Mouse (Mus musculus) limb, embryonic 15.5 days (tissue): Measurements from ENCODE around the gene Gdf7. TPM values are rescaled to one million over a fixed set of nuclear protein-coding genes. Genes with fewer than 3 reads are reported as not detected.

Experiments
- ATAC-seq: fragments of 200-750 bp; cut with Nextera tagmentation; 2 replicates; pipeline ENCODE4 v1.8.0; 2017; ENCODE audit warnings: low read depth, moderate TSS enrichment; ENCODE audit not compliant: insufficient number of reproducible peaks, low FRiP score, low TSS enrichment
- H3K27ac ChIP-seq: fragments of 300-500 bp; sonication (generic); 2 replicates; pipeline ENCODE4 v1.5.1; 2015; ENCODE audit warnings: moderate library complexity, mild to moderate bottlenecking, inconsistent platforms
- H3K27me3 ChIP-seq: fragments of 300-500 bp; sonication (generic); 2 replicates; pipeline ENCODE4 v1.6.1; 2015; ENCODE audit warnings: inconsistent platforms
- H3K36me3 ChIP-seq: fragments of 300-500 bp; sonication (generic); 2 replicates; pipeline ENCODE4 v1.6.1; 2015; ENCODE audit warnings: inconsistent platforms
- H3K4me1 ChIP-seq: fragments of 300-500 bp; sonication (generic); 2 replicates; pipeline ENCODE4 v1.6.1; 2015; ENCODE audit warnings: inconsistent platforms
- H3K4me2 ChIP-seq: fragments of 300-500 bp; sonication (generic); 2 replicates; pipeline ENCODE4 v1.6.1; 2015; ENCODE audit warnings: mild to moderate bottlenecking, inconsistent platforms
- H3K4me3 ChIP-seq: fragments of 300-500 bp; sonication (generic); 2 replicates; pipeline ENCODE4 v1.5.1; 2015; ENCODE audit warnings: mild to moderate bottlenecking, inconsistent platforms
- H3K9ac ChIP-seq: fragments of 300-500 bp; sonication (generic); 2 replicates; pipeline ENCODE4 v1.6.1; 2015; ENCODE audit warnings: inconsistent platforms
- H3K9me3 ChIP-seq: fragments of 300-500 bp; sonication (generic); 2 replicates; pipeline ENCODE4 v1.6.1; 2016; ENCODE audit warnings: inconsistent platforms
- WGBS: fragments of 180-500 bp; shearing (Covaris S2); methylation state at CpG from one replicate; pipeline ENCODE4 v1.1.7; 2015; 5-methylcytosine and 5-hydroxymethylcytosine counted together
- polyA plus RNA-seq: library from polyadenylated mRNA; unstranded; fragments of >200 nt; fragmentation: Nextera tagmentation; extraction: Ambion mirVana; gene quantifications from 2 replicates; pipeline ENCODE4 v1.2.1, GENCODE M21; 2015

The Gdf7 gene
- polyA plus RNA-seq, 1 experiment from 2014 or later = 0.27 TPM

DNA sequence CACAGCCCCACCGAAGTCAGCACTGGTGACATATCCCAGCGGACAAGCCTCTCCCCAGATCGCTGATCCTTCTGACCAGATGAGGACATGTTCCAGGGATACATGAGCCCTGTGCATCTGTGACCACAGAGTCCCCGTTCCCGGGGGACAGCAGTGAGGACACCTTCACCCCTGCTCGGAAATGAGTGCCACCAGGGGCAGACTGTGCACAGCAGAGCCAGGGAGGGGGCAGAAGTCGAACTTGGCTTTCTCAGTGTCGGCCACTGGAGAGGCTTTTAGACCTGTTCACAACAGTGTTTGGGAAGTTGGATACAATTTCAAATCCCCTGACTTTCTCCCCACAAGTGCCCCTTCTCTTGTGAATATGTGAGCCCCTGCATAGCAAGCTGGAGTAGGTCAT is 12.3 kb downstream of the Gdf7 start:
- ATAC-seq = no peak
- H3K9ac ChIP-seq = no peak overlapping the region
- no peaks in the 10 kb centered on the region for H3K9me3 ChIP-seq
- no peak overlapping the region for H3K27ac ChIP-seq
- 81% methylated on average over 8 of the region's 8 CpGs for WGBS
- H3K27me3 ChIP-seq = peaks cover 14% of the 10 kb centered on the region
- peaks cover 7% of the 10 kb centered on the region; the same call in 1 of the 2 replicates for H3K36me3 ChIP-seq
- no peaks in the 10 kb centered on the region for H3K4me1 ChIP-seq
- no peak overlapping the region for H3K4me2 ChIP-seq
- H3K4me3 ChIP-seq = no peak overlapping the region

DNA sequence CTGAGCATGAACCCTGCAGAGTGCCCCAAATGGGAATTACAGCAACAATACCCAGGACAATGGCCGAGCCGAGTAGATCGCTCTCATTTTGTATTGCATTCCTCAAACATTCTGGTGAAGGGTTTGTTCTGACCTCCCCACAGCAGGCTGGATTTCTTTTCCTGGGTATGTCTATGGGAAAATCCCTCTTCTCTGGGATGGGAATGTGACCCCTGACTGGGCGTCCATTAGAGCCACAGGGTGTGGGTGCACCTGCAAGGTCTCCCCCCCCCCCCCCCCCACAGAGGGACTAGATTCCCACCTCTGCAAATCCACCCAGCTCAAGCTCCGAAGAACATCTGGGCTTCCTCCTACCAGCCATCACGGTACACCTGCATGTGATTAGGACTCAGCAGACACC is 12.7 kb downstream of the Gdf7 start:
- WGBS = 73% methylated on average over 6 of the region's 6 CpGs
- Histone ChIP-seq H3K4me1 (no peaks in the 10 kb centered on the region), H3K4me2 (no peak overlapping the region), H3K36me3 (peaks cover 7% of the 10 kb centered on the region; the same call in 1 of the 2 replicates), H3K9ac (no peak overlapping the region), H3K9me3 (no peaks in the 10 kb centered on the region), H3K27ac (no peak overlapping the region), H3K27me3 (peaks cover 10% of the 10 kb centered on the region; the same call in 1 of the 2 replicates), H3K4me3 (no peak overlapping the region)
- no peak for ATAC-seq

DNA sequence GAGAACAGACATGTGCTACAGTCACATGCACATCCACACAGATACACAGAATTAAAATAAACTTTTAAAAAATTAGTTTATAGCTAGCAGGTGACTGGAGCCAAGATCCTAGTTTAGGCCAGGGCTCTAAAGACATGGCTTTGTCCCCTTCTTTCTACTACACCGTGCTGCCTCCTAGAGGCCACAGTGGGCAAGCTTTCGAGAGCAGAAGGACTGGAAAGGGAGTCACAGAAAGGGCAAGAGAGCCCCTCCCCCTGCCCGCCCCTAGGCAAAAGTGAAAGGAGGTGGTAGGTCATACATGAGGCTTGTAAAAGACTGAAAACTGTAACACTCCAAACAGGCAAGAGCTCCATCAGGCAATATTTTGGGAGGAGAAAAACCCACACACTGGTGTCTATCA is 13.8 kb downstream of the Gdf7 start:
- peaks cover 15% of the 10 kb centered on the region; the same call in 1 of the 2 replicates for H3K36me3 ChIP-seq
- no peak overlapping the region for H3K27ac ChIP-seq
- 59% methylated on average over 3 of the region's 3 CpGs for WGBS
- H3K4me3 ChIP-seq = no peak overlapping the region
- ATAC-seq = no peak
- no peaks in the 10 kb centered on the region for H3K9me3 ChIP-seq
- H3K27me3 ChIP-seq = 0 out of 2 replicates have a peak, but pooled peaks cover 5% of the 10 kb centered on the region
- no peak overlapping the region for H3K9ac ChIP-seq
- no peaks in the 10 kb centered on the region for H3K4me1 ChIP-seq
- H3K4me2 ChIP-seq = no peak overlapping the region

DNA sequence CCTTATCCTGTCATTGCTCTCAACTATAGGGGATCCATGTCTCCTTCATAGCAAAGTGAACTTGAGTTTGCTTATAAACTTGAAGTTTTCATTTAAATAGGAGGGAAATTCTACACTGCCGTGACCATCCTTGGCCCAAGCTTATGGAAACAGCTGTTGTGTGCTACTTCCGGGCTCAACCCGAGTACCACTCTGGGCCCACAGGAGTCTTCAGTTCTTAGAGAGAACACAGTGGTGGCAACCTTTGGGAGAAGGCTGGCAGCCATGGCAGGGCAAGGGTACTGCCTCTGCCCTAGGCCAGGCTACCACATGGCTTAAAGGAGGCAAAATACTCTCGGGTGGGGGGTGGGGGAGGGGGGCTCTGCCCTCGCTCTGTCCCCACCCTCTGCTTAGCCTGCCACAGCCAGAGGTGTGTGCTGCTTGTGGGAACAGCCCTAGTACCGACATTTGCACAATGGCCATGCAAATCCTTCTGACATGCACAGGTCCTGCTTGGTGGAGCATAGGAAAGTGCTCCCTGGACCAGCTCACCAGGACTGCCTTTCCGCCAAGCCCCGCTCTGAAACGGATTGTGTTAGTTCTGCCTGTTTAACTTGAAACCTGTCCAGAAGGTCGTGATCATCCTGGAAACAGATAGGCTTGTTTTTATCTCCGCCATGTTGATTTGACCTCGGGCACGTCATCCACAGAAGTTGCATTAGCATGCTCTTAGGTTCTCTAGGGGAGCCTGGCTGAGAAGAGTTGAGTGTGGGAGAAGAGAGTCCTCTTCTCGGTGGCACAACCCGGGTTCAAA is 20.3 kb downstream of the Gdf7 start:
- 0 out of 2 replicates have a peak, but pooled peaks have one; percentile 33 for ATAC-seq
- Histone ChIP-seq H3K9ac (no peak overlapping the region), H3K36me3 (peaks cover 16% of the 10 kb centered on the region; the same call in 1 of the 2 replicates), H3K9me3 (no peaks in the 10 kb centered on the region), H3K4me2 (no peak overlapping the region), H3K4me3 (no peak overlapping the region), H3K4me1 (no peaks in the 10 kb centered on the region), H3K27me3 (no peaks in the 10 kb centered on the region), H3K27ac (no peak overlapping the region)
- 87% methylated on average over 15 of the region's 15 CpGs for WGBS

DNA sequence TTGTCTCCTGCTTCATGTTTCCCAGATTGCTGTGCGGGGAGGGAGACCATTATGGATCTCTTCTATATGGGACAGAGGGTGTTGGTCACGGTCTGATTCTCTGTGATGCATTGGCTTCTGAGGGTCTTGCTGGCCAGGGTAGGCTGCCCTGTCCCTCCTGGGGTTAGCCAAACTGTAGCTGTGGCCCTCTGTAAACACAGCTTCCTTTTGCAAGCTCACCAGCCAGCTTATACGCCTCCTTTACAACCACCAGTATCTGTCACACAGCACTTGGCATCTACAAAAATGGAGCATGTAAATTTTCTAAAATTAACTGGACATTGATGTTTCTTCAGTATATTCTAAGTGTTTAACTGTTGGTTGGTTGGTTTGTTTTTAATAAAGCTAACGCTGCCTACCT is 26.3 kb downstream of the Gdf7 start:
- no peaks in the 10 kb centered on the region for H3K9me3 ChIP-seq
- no peak for ATAC-seq
- H3K27me3 ChIP-seq = no peaks in the 10 kb centered on the region
- H3K27ac ChIP-seq = no peak overlapping the region
- WGBS = 88% methylated on average over 4 of the region's 4 CpGs
- 0 out of 2 replicates have a peak, but pooled peaks cover 4% of the 10 kb centered on the region for H3K36me3 ChIP-seq
- H3K9ac ChIP-seq = no peak overlapping the region
- H3K4me3 ChIP-seq = no peak overlapping the region
- H3K4me1 ChIP-seq = no peaks in the 10 kb centered on the region
- H3K4me2 ChIP-seq = no peak overlapping the region

DNA sequence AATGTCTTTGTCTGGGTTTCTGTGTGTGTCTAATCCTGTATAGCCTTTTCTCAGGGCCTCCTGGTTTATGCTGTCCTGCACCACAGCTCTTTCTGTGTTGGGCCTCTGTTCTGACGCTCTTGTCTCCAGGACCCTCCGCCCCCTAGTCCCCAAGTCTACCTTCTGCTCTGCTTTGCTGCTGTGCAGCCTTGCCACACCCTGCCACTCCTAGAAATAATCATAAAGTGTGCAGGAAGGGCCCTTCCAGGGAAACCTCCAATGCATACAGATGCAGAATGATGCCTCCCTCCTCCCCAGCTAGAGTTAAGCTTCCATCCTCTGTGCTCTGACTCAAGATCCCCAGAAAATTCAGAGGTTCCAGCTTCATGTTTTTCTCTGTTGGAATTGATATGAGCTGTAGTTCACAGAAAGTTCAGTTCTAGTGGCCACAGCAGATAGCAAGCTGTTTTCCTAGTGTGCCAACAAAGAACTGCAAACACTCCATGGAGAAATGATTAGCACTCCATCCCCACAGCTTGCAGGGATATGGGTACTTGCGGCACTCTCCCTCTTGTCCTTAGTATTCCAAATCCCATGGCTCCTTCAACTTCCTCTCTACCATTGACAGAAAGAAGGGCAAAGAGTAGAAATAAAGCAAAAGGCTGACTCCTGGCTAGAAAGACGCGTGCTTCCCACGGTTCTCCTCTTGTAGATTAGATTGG is 28.1 kb downstream of the Gdf7 start:
- H3K9me3 ChIP-seq = no peaks in the 10 kb centered on the region
- no peak overlapping the region for H3K9ac ChIP-seq
- 0 out of 2 replicates have a peak, but pooled peaks cover 4% of the 10 kb centered on the region for H3K36me3 ChIP-seq
- no peaks in the 10 kb centered on the region for H3K27me3 ChIP-seq
- no peak for ATAC-seq
- H3K4me2 ChIP-seq = no peak overlapping the region
- no peaks in the 10 kb centered on the region for H3K4me1 ChIP-seq
- H3K4me3 ChIP-seq = no peak overlapping the region
- no peak overlapping the region for H3K27ac ChIP-seq
- 93% methylated on average over 6 of the region's 6 CpGs for WGBS

DNA sequence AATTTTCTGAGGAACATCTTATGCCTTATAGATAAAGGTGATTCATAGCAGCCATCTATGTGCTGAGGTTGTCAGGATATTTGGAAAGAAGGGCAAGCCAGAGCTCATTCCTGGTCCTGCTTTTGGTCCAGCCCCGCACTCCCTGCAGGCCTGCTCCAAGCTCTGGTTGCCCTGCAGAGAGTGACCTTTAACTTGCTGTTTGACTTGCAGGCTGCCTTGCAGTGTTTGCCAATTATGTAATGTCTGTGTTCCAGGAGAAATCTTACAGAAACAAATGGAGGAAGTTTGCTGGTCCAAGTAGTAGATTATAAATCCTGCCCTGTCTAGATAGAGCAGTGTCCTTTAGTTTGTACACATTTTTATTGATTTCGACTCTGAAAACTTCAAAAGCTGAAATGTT is 30.3 kb downstream of the Gdf7 start:
- Histone ChIP-seq H3K9me3 (no peaks in the 10 kb centered on the region), H3K9ac (no peak overlapping the region), H3K4me2 (no peak overlapping the region), H3K4me1 (no peaks in the 10 kb centered on the region), H3K36me3 (0 out of 2 replicates have a peak, but pooled peaks cover 3% of the 10 kb centered on the region), H3K27ac (no peak overlapping the region), H3K27me3 (no peaks in the 10 kb centered on the region), H3K4me3 (no peak overlapping the region)
- no peak for ATAC-seq
- WGBS = 93% methylated on average over 2 of the region's 2 CpGs

DNA sequence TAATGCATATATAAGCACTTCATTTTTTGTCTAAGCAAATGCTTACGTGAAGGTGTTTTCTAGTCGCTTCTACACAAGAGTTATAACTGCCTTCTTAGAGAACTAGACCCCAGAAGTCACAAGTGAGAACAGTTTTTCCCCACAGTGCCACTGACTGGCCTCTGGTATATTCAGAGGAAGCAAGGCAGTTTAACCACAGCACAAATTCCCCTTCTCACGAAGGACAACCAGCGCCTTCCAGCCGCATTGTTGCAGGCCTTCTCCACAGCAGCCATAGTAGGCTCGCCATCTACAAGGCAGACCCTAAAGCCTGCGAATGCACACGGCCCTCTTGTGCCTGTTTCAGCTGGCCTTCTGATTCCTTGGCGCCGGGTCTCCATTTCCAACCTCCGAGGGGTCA is 32.1 kb downstream of the Gdf7 start:
- no peak overlapping the region for H3K9ac ChIP-seq
- ATAC-seq = no peak
- no peaks in the 10 kb centered on the region for H3K9me3 ChIP-seq
- H3K4me3 ChIP-seq = no peak overlapping the region
- H3K4me2 ChIP-seq = no peak overlapping the region
- H3K36me3 ChIP-seq = no peaks in the 10 kb centered on the region
- H3K4me1 ChIP-seq = no peaks in the 10 kb centered on the region
- H3K27ac ChIP-seq = no peak overlapping the region
- no peaks in the 10 kb centered on the region for H3K27me3 ChIP-seq
- 93% methylated on average over 11 of the region's 11 CpGs for WGBS

DNA sequence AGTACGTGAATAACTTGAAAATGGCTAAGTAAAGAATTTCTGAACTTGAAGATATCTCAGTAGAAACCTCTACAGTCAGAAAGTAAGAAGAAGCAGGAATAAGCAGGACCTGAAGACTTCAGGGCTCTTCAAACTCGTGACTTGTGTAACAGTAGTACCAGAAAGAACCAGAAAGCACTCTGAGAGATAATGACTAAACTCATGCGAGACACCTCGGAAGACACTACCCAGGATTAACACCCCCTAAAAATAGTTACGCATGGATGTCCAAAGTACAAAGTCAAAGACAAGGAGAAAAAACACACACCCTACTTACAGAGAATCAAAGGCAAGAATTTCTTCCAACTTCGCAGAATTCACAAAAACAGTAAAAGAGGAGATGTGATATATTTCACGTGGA is 35.4 kb downstream of the Gdf7 start:
- Histone ChIP-seq H3K27ac (no peak overlapping the region), H3K4me1 (no peaks in the 10 kb centered on the region), H3K36me3 (no peaks in the 10 kb centered on the region), H3K27me3 (no peaks in the 10 kb centered on the region), H3K9ac (no peak overlapping the region), H3K9me3 (no peaks in the 10 kb centered on the region), H3K4me2 (no peak overlapping the region), H3K4me3 (no peak overlapping the region)
- ATAC-seq = no peak
- 88% methylated on average over 7 of the region's 7 CpGs for WGBS

DNA sequence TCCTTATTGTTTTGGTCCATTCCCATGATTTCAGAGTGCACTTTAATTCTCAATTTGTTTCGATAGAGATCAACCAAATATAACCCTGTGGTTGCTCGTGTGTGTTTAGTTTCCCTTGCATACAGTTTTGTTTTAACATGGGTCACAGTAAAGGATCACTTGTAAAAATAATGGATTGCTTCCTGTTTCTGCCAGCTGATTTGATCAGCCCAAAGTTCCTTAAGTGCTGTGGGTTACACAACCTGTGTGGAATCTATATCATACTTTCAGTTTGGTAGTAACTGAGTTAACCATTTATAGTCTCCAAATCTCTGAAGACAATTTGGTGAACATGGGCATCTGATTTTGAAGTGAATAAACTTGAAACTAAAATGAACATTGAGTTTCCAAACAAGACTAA is 41.5 kb downstream of the Gdf7 start:
- Histone ChIP-seq H3K9ac (no peak overlapping the region), H3K27me3 (no peaks in the 10 kb centered on the region), H3K36me3 (no peaks in the 10 kb centered on the region; the same call in 1 of the 2 replicates), H3K27ac (no peak overlapping the region), H3K4me3 (no peak overlapping the region), H3K9me3 (no peaks in the 10 kb centered on the region), H3K4me1 (no peaks in the 10 kb centered on the region), H3K4me2 (no peak overlapping the region)
- no peak for ATAC-seq
- 47% methylated on average over 2 of the region's 2 CpGs for WGBS
